Mouse (Mus musculus): ENCODE data around the gene Nlrc5. TPM values are rescaled to one million over a fixed set of nuclear protein-coding genes. Genes with fewer than 3 reads are reported as not detected.
"Not testable (repeated sequence)": the region's sequence is repeated elsewhere in the genome, so short reads cannot be mapped to it uniquely, and the experiment has no call there.

Nlrc5 gene
- total RNA-seq, 2 experiments from 2014 or later, result 0.72 to 0.76 TPM

- no peak for DNase-seq
Observed at GRCm38 (mm10) chr8:94422270-94422669, 11.9 kb upstream of the Nlrc5 start.

- DNase-seq, result no peak
Observed at GRCm38 (mm10) chr8:94427953-94428352, 6.2 kb upstream of the Nlrc5 start.

GRCm38 (mm10) chr8:94428420-94428819 is 5.7 kb upstream of the Nlrc5 start:
- DNase-seq, result no peak

GRCm38 (mm10) chr8:94429376-94429775 is 4.8 kb upstream of the Nlrc5 start:
- DNase-seq, result no peak

GRCm38 (mm10) chr8:94432212-94432611 is 1.9 kb upstream of the Nlrc5 start:
- no peak for DNase-seq

- no peak for DNase-seq
Observed at GRCm38 (mm10) chr8:94434958-94435357, 802 bp downstream of the Nlrc5 start.

- no peak for DNase-seq
Observed at GRCm38 (mm10) chr8:94435397-94436111, 1.4 kb downstream of the Nlrc5 start.

- no peak for DNase-seq
Observed at GRCm38 (mm10) chr8:94436112-94436572, 2.0 kb downstream of the Nlrc5 start.

- no peak for DNase-seq
Observed at GRCm38 (mm10) chr8:94436900-94437299, 2.7 kb downstream of the Nlrc5 start.

GRCm38 (mm10) chr8:94438659-94439058 is 4.5 kb downstream of the Nlrc5 start:
- DNase-seq, result no peak

GRCm38 (mm10) chr8:94439691-94440090 is 5.5 kb downstream of the Nlrc5 start:
- no peak for DNase-seq

GRCm38 (mm10) chr8:94440389-94440788 is 6.2 kb downstream of the Nlrc5 start:
- DNase-seq, result no peak

- no peak for DNase-seq
Observed at GRCm38 (mm10) chr8:94441686-94442085, 7.5 kb downstream of the Nlrc5 start.

GRCm38 (mm10) chr8:94443153-94443552 is 9.0 kb downstream of the Nlrc5 start:
- DNase-seq, result no peak

- DNase-seq, result no peak
Observed at GRCm38 (mm10) chr8:94444480-94444879, 10.3 kb downstream of the Nlrc5 start.

- no peak for DNase-seq
Observed at GRCm38 (mm10) chr8:94447142-94447541, 13.0 kb downstream of the Nlrc5 start.

GRCm38 (mm10) chr8:94447583-94448324 is 13.6 kb downstream of the Nlrc5 start:
- DNase-seq, result no peak

- not testable (repeated sequence) for DNase-seq
Observed at GRCm38 (mm10) chr8:94452991-94453390, 18.8 kb downstream of the Nlrc5 start.

GRCm38 (mm10) chr8:94453868-94454488 is 19.8 kb downstream of the Nlrc5 start:
- no peak for DNase-seq

- DNase-seq, result no peak
Observed at GRCm38 (mm10) chr8:94454905-94455304, 20.7 kb downstream of the Nlrc5 start.

GRCm38 (mm10) chr8:94456071-94456470 is 21.9 kb downstream of the Nlrc5 start:
- DNase-seq, result no peak

- DNase-seq, result no peak
Observed at GRCm38 (mm10) chr8:94458567-94458966, 24.4 kb downstream of the Nlrc5 start.

- DNase-seq, result no peak
Observed at GRCm38 (mm10) chr8:94469656-94470055, 35.5 kb downstream of the Nlrc5 start.

All from heart, postnatal 4 days (tissue).